Mouse (Mus musculus) erythroblast, adult 5-6 weeks (primary cell): Measurements from ENCODE around the gene Cadm2. TPM values are rescaled to one million over a fixed set of nuclear protein-coding genes. Genes with fewer than 3 reads are reported as not detected.

ENCODE experiments used
- ATAC-seq: replicated peaks from 2 replicates; pipeline ENCODE4 v1.8.0; 2016; ENCODE audit warnings: moderate number of reproducible peaks, mild to moderate bottlenecking, moderate TSS enrichment, inconsistent platforms; ENCODE audit not compliant: poor library complexity, low FRiP score, severe bottlenecking
- total RNA-seq, 2 experiments: library from RNA; stranded (forward) in 1 of 2; stranded (reverse) in 1 of 2; fragments of 150-400 nt in 1 of 2; fragments of 200-764, 138-1000 nt in 1 of 2; gene quantifications; 2 replicates each; pipeline versions ENCODE4 v1.2.3 to v1.2.4; 2015 to 2017; ENCODE audit warnings: low replicate concordance in 2 of 2

Gene Cadm2
- total RNA-seq, 2 experiments from 2014 or later = not detected

GRCm38 (mm10) chr16:67186322-67186721, 434.4 kb downstream of the Cadm2 start:
- ATAC-seq = no peak

- ATAC-seq = no peak
Measured at GRCm38 (mm10) chr16:67182958-67183357, 437.8 kb downstream of the Cadm2 start.

- no peak for ATAC-seq
Measured at GRCm38 (mm10) chr16:67175386-67175785, 445.3 kb downstream of the Cadm2 start.

GRCm38 (mm10) chr16:67162211-67162790, 458.4 kb downstream of the Cadm2 start:
- ATAC-seq = no peak

- ATAC-seq = no peak
Measured at GRCm38 (mm10) chr16:67124811-67125210, 495.9 kb downstream of the Cadm2 start.

GRCm38 (mm10) chr16:67122532-67122931, 498.2 kb downstream of the Cadm2 start:
- no peak for ATAC-seq

GRCm38 (mm10) chr16:67121781-67122180, 498.9 kb downstream of the Cadm2 start:
- no peak for ATAC-seq

GRCm38 (mm10) chr16:67106478-67107061, 514.1 kb downstream of the Cadm2 start:
- no peak for ATAC-seq

- no peak for ATAC-seq
Measured at GRCm38 (mm10) chr16:67096706-67097105, 524.0 kb downstream of the Cadm2 start.

GRCm38 (mm10) chr16:67095916-67096315, 524.8 kb downstream of the Cadm2 start:
- ATAC-seq = no peak

- ATAC-seq = no peak
Measured at GRCm38 (mm10) chr16:67089747-67090146, 531.0 kb downstream of the Cadm2 start.

GRCm38 (mm10) chr16:67079318-67079717, 541.4 kb downstream of the Cadm2 start:
- ATAC-seq = no peak

GRCm38 (mm10) chr16:67076169-67076895, 544.4 kb downstream of the Cadm2 start:
- ATAC-seq = no peak

- no peak for ATAC-seq
Measured at GRCm38 (mm10) chr16:67068461-67068860, 552.2 kb downstream of the Cadm2 start.

- ATAC-seq = no peak
Measured at GRCm38 (mm10) chr16:67030918-67031317, 589.8 kb downstream of the Cadm2 start.

GRCm38 (mm10) chr16:67019856-67020255, 600.9 kb downstream of the Cadm2 start:
- ATAC-seq = no peak

GRCm38 (mm10) chr16:67017710-67018109, 603.0 kb downstream of the Cadm2 start:
- no peak for ATAC-seq

- no peak for ATAC-seq
Measured at GRCm38 (mm10) chr16:67003161-67003560, 617.5 kb downstream of the Cadm2 start.

GRCm38 (mm10) chr16:67001707-67002106, 619.0 kb downstream of the Cadm2 start:
- no peak for ATAC-seq

- no peak for ATAC-seq
Measured at GRCm38 (mm10) chr16:66997461-66997860, 623.2 kb downstream of the Cadm2 start.

GRCm38 (mm10) chr16:66987741-66988140, 633.0 kb downstream of the Cadm2 start:
- ATAC-seq = no peak
